Mouse (Mus musculus) spleen, embryonic (tissue): ENCODE data around the gene Pif1.

Experiments
- CTCF ChIA-PET: fragments of 350-600 bp; sonication (Branson Sonifier 250); formaldehyde crosslinking; loops from one replicate; lab custom pipeline; 2022; lab: Charles Lee

Pif1 gene

GRCm38 (mm10) chr9:65587573-65588358, 806 bp downstream of the Pif1 start:
- CTCF ChIA-PET, result no interaction called here

- CTCF ChIA-PET, result interaction anchor here (0.5 kb wide), 1 partner anchor 13 kb away, joined by 3 read pairs; no protein-coding TSS in a partner anchor
Observed at GRCm38 (mm10) chr9:65589091-65589490, 2.1 kb downstream of the Pif1 start.

GRCm38 (mm10) chr9:65592721-65593120, 5.8 kb downstream of the Pif1 start:
- CTCF ChIA-PET, result interaction anchor here (0.6 to 0.7 kb wide), 2 partner anchors 19 to 232 kb away, joined by 3 to 10 read pairs; no protein-coding TSS in a partner anchor

- CTCF ChIA-PET, result interaction anchor here (0.6 kb wide), 1 partner anchor 20 kb away, joined by 10 read pairs; no protein-coding TSS in a partner anchor
Observed at GRCm38 (mm10) chr9:65593596-65593995, 6.6 kb downstream of the Pif1 start.

GRCm38 (mm10) chr9:65598765-65599249, 11.8 kb downstream of the Pif1 start:
- CTCF ChIA-PET, result interaction anchor here (0.6 to 1.1 kb wide), 2 partner anchors 66 to 70 kb away, joined by 3 to 5 read pairs; no protein-coding TSS in a partner anchor

GRCm38 (mm10) chr9:65600951-65601350, 14.0 kb downstream of the Pif1 start:
- CTCF ChIA-PET, result interaction anchor here (0.6 kb wide), 1 partner anchor 242 kb away, joined by 3 read pairs; no protein-coding TSS in a partner anchor

- CTCF ChIA-PET, result interaction anchor here (0.7 kb wide), 1 partner anchor 31 kb away, joined by 7 read pairs; no protein-coding TSS in a partner anchor
Observed at GRCm38 (mm10) chr9:65603401-65604102, 16.6 kb downstream of the Pif1 start.

- CTCF ChIA-PET, result interaction anchor here (0.7 to 1.0 kb wide), 2 partner anchors 15 to 530 kb away, joined by 3 to 6 read pairs; no protein-coding TSS in a partner anchor
Observed at GRCm38 (mm10) chr9:65605471-65606136, 18.6 kb downstream of the Pif1 start.

GRCm38 (mm10) chr9:65606321-65607109, 19.6 kb downstream of the Pif1 start:
- CTCF ChIA-PET, result interaction anchor here (0.5 to 0.7 kb wide), 2 partner anchors 529 to 1171 kb away, joined by 6 to 8 read pairs; no protein-coding TSS in a partner anchor

- CTCF ChIA-PET, result interaction anchor here (0.5 kb wide), 1 partner anchor 1172 kb away, joined by 8 read pairs; no protein-coding TSS in a partner anchor
Observed at GRCm38 (mm10) chr9:65607120-65607519, 20.2 kb downstream of the Pif1 start.

GRCm38 (mm10) chr9:65611969-65612486, 25.1 kb downstream of the Pif1 start:
- CTCF ChIA-PET, result no interaction called here

GRCm38 (mm10) chr9:65613098-65613497, 26.1 kb downstream of the Pif1 start:
- CTCF ChIA-PET, result interaction anchor here (0.6 to 0.8 kb wide), 2 partner anchors 14 to 246 kb away, joined by 5 read pairs; no protein-coding TSS in a partner anchor

GRCm38 (mm10) chr9:65619311-65619710, 32.4 kb downstream of the Pif1 start:
- CTCF ChIA-PET, result no interaction called here

GRCm38 (mm10) chr9:65621196-65621595, 34.2 kb downstream of the Pif1 start:
- CTCF ChIA-PET, result no interaction called here

GRCm38 (mm10) chr9:65621666-65622065, 34.7 kb downstream of the Pif1 start:
- CTCF ChIA-PET, result no interaction called here

- CTCF ChIA-PET, result no interaction called here
Observed at GRCm38 (mm10) chr9:65622826-65623225, 35.9 kb downstream of the Pif1 start.

GRCm38 (mm10) chr9:65624266-65624665, 37.3 kb downstream of the Pif1 start:
- CTCF ChIA-PET, result no interaction called here

- CTCF ChIA-PET, result interaction anchor here (0.6 kb wide), 2 partner anchors 53 to 245 kb away, joined by 4 to 5 read pairs; no protein-coding TSS in a partner anchor
Observed at GRCm38 (mm10) chr9:65629025-65629766, 42.2 kb downstream of the Pif1 start, which contains the start of gene Rbpms2. Gene Rbpms2 (plus strand): TSS chr9:65629648.
